ENCODE assay signal across 14 mouse cellular contexts in the genomic region with DNA sequence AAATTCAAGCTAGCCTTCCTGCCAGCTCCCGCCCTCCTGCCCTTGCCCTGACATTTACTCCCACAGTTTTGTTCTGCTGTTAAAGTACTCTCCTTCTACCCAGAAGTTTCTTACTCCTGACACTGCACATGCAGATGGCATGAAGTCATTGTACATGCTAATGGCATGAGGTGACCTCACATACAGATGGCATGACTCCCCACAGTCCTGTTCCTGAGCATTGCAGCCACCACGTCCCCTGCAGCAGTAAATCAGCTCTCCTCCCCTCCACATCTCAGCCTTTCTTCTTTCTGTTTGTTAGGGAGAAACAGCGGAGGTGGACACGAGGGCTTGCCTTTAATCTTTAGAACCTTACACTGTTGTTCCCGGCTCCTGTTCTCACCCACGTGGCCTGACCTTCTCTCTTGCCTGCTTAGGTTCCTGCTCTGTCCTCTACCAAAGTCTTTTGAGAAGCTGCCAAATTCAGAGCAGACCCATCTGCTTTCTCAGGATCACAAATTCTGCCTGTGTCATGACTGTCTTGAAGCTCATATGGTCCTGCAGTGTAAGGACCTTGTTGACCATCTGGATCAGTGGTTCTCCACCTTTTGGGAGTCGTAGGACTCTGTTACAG. TPM values are rescaled to one million over a fixed set of nuclear protein-coding genes. Genes with fewer than 3 reads are reported as not detected.
DNase-seq lines count a peak whose midpoint lies in the region; ATAC-seq and TF ChIP-seq lines count a peak whose summit lies in the region.
"Had no signal": no experiment of that assay in that cellular context is flagged by ENCODE, and none has a peak within 500 bp of the region (broad histone marks: within the 10 kb centered on the region; RNA-seq: fewer than 3 reads in every experiment).

No protein-coding gene starts in this region.

- H3K9me3 ChIP-seq in forebrain, postnatal 0 days (ENCODE audit: low read length) = no peaks in the 10 kb centered on the region
- H3K9me3 ChIP-seq in forebrain, embryonic 16.5 days (ENCODE audit: control insufficient read depth, low read length) = no peaks in the 10 kb centered on the region
- H3K9me3 ChIP-seq: heart, embryonic 15.5 days; limb, embryonic 15.5 days; midbrain, embryonic 12.5 days had no signal

- H3K9ac ChIP-seq in forebrain, postnatal 0 days = no peak overlapping the region
- no peak overlapping the region for H3K9ac ChIP-seq in forebrain, embryonic 16.5 days (replicated peaks; ENCODE audit: low read depth, low read length)
- H3K9ac ChIP-seq: heart, embryonic 15.5 days; limb, embryonic 15.5 days; midbrain, embryonic 12.5 days had no signal

- no peak overlapping the region for H3K4me2 ChIP-seq in forebrain, postnatal 0 days (ENCODE audit: low read depth)
- H3K4me2 ChIP-seq in forebrain, embryonic 16.5 days (ENCODE audit: low read length) = no peak overlapping the region
- H3K4me2 ChIP-seq: heart, embryonic 15.5 days; limb, embryonic 15.5 days; midbrain, embryonic 12.5 days had no signal

- WGBS in forebrain, postnatal 0 days = 78% methylated on average over 7 of the region's 7 CpGs
- 86% methylated on average over 7 of the region's 7 CpGs for WGBS in forebrain, embryonic 16.5 days

- no peaks in the 10 kb centered on the region for H3K4me1 ChIP-seq in forebrain, postnatal 0 days (ENCODE audit: insufficient read depth)
- H3K4me1 ChIP-seq in forebrain, embryonic 16.5 days (replicated peaks; ENCODE audit: control insufficient read depth, insufficient read depth, low read length) = no peaks in the 10 kb centered on the region
- H3K4me1 ChIP-seq: heart, embryonic 15.5 days; limb, embryonic 15.5 days; midbrain, embryonic 12.5 days had no signal

- H3K27me3 ChIP-seq in forebrain, postnatal 0 days (ENCODE audit: insufficient read depth, low read length) = no peaks in the 10 kb centered on the region
- H3K27me3 ChIP-seq in forebrain, embryonic 16.5 days (replicated peaks; ENCODE audit: control insufficient read depth, insufficient read depth, low read length) = no peaks in the 10 kb centered on the region
- H3K27me3 ChIP-seq: heart, embryonic 15.5 days; limb, embryonic 15.5 days; midbrain, embryonic 12.5 days had no signal

- ATAC-seq in forebrain, postnatal 0 days = no peak; the same call in 1 of the 2 replicates
- no peak for ATAC-seq in forebrain, embryonic 16.5 days

- no peak overlapping the region for H3K4me3 ChIP-seq in forebrain, postnatal 0 days (ENCODE audit: low read depth, low read length)
- H3K4me3 ChIP-seq in forebrain, embryonic 16.5 days (replicated peaks; ENCODE audit: low read length) = no peak overlapping the region
- H3K4me3 ChIP-seq in layer of hippocampus, adult 2 months = no peak overlapping the region
- H3K4me3 ChIP-seq: heart, embryonic 15.5 days; limb, embryonic 15.5 days; midbrain, embryonic 12.5 days had no signal

- peaks cover 90% of the 10 kb centered on the region for H3K36me3 ChIP-seq in forebrain, postnatal 0 days (ENCODE audit: insufficient read depth)
- peaks cover 60% of the 10 kb centered on the region for H3K36me3 ChIP-seq in forebrain, embryonic 16.5 days (ENCODE audit: control insufficient read depth, insufficient read depth)

- H3K27ac ChIP-seq in forebrain, postnatal 0 days (ENCODE audit: low read depth, low read length) = peak overlapping the region; percentile 21; the same call in 1 of the 2 replicates
- no peak overlapping the region for H3K27ac ChIP-seq in forebrain, embryonic 16.5 days (ENCODE audit: low read length)
- peak overlapping the region; percentile 39; the same call in 1 of the 2 replicates for H3K27ac ChIP-seq in layer of hippocampus, adult 2 months
- H3K27ac ChIP-seq: heart, embryonic 15.5 days; limb, embryonic 15.5 days; midbrain, embryonic 12.5 days had no signal

- no peak for DNase-seq in forebrain, postnatal 0 days
- no peak for DNase-seq in layer of hippocampus, adult 2 months (ENCODE audit: low spot score in 2 of 2)
- DNase-seq in layer of hippocampus, postnatal 25 days (ENCODE audit: extremely low spot score in 1 of 2, low spot score in 1 of 2) = no peak
- DNase-seq in cerebellum, adult 18-20 months = peak; percentile 38 to 70
- peak; percentile 54 to 64 for DNase-seq in cerebellum, postnatal 25 days
- DNase-seq in left cerebral cortex, adult 9 months (ENCODE audit: low spot score in 2 of 2) = no peak
- DNase-seq: B cell, adult 2 months; kidney, postnatal 10 days; lung, adult 18-20 months; lung, postnatal 36 days had no signal

- TF ChIP-seq CTCF in forebrain, postnatal 0 days (IDR thresholded peaks at IDR 0.05; ENCODE audit: low read depth) = no peak
- no peak for TF ChIP-seq CTCF in layer of hippocampus, adult 2 months (conservative IDR thresholded peaks at IDR 0.05)

RNA-seq across cellular contexts. Expression of a gene that starts 58.7 kb away (rescaled TPM):
- total RNA-seq in forebrain, postnatal 0 days (2014; rRNA removed) = 1.3 TPM in 1 of 2 replicates, not detected in the other
- polyA plus RNA-seq in forebrain, postnatal 0 days (2015; fragmentation: Nextera tagmentation; extraction: Ambion mirVana) = 0.70 and 0.79 TPM in 2 replicates
- polyA plus RNA-seq in forebrain, embryonic 16.5 days (2015; fragmentation: Nextera tagmentation; extraction: Ambion mirVana) = 0.20 and 0.51 TPM in 2 replicates
- not detected for total RNA-seq in layer of hippocampus, adult 2 months (2021)
- under 1 TPM in 1 of 2 experiments, not detected in 1; 0.52 TPM for total RNA-seq in layer of hippocampus, postnatal 25 days (2021)
- polyA plus RNA-seq: midbrain, embryonic 12.5 days had no signal

Comparison
In these comparisons a context has a peak if more than half of its experiments do, and no peak if none do; other contexts are left out.
1. DNase-seq: peak in cerebellum, adult 18-20 months (2 of 2) and cerebellum, postnatal 25 days (2 of 2); none in forebrain, postnatal 0 days (single experiment), layer of hippocampus, adult 2 months (0 of 2), layer of hippocampus, postnatal 25 days (0 of 2) and left cerebral cortex, adult 9 months (0 of 2).